Mouse (Mus musculus): ENCODE data around the gene Tmem121.

Tmem121 gene

GRCm38 (mm10) chr12:113193423-113193822, 7.7 kb downstream of the Tmem121 start:
- no peak for TF ChIP-seq GATA4 (IDR thresholded peaks at IDR 0.05; ENCODE audit: insufficient replicate concordance, low read length)

- TF ChIP-seq GATA4 (IDR thresholded peaks at IDR 0.05; ENCODE audit: insufficient replicate concordance, low read length), result no peak
Measured at GRCm38 (mm10) chr12:113201301-113201700, 15.6 kb downstream of the Tmem121 start.

GRCm38 (mm10) chr12:113202008-113202407, 16.3 kb downstream of the Tmem121 start:
- no peak for TF ChIP-seq GATA4 (IDR thresholded peaks at IDR 0.05; ENCODE audit: insufficient replicate concordance, low read length)

- no peak for TF ChIP-seq GATA4 (IDR thresholded peaks at IDR 0.05; ENCODE audit: insufficient replicate concordance, low read length)
Measured at GRCm38 (mm10) chr12:113203522-113203921, 17.8 kb downstream of the Tmem121 start.

- TF ChIP-seq GATA4 (IDR thresholded peaks at IDR 0.05; ENCODE audit: insufficient replicate concordance, low read length), result no peak
Measured at GRCm38 (mm10) chr12:113205251-113205942, 19.7 kb downstream of the Tmem121 start.

GRCm38 (mm10) chr12:113207737-113208136, 22.0 kb downstream of the Tmem121 start:
- no peak for TF ChIP-seq GATA4 (IDR thresholded peaks at IDR 0.05; ENCODE audit: insufficient replicate concordance, low read length)

- TF ChIP-seq GATA4 (IDR thresholded peaks at IDR 0.05; ENCODE audit: insufficient replicate concordance, low read length), result no peak
Measured at GRCm38 (mm10) chr12:113210586-113211378, 25.1 kb downstream of the Tmem121 start.

- no peak for TF ChIP-seq GATA4 (IDR thresholded peaks at IDR 0.05; ENCODE audit: insufficient replicate concordance, low read length)
Measured at GRCm38 (mm10) chr12:113211772-113212171, 26.0 kb downstream of the Tmem121 start.

- no peak for TF ChIP-seq GATA4 (IDR thresholded peaks at IDR 0.05; ENCODE audit: insufficient replicate concordance, low read length)
Measured at GRCm38 (mm10) chr12:113212326-113212924, 26.7 kb downstream of the Tmem121 start.

GRCm38 (mm10) chr12:113213226-113213625, 27.5 kb downstream of the Tmem121 start:
- no peak for TF ChIP-seq GATA4 (IDR thresholded peaks at IDR 0.05; ENCODE audit: insufficient replicate concordance, low read length)

- TF ChIP-seq GATA4 (IDR thresholded peaks at IDR 0.05; ENCODE audit: insufficient replicate concordance, low read length), result no peak
Measured at GRCm38 (mm10) chr12:113214072-113214808, 28.5 kb downstream of the Tmem121 start.

GRCm38 (mm10) chr12:113214972-113215666, 29.4 kb downstream of the Tmem121 start:
- TF ChIP-seq GATA4 (IDR thresholded peaks at IDR 0.05; ENCODE audit: insufficient replicate concordance, low read length), result no peak

GRCm38 (mm10) chr12:113215667-113216346, 30.1 kb downstream of the Tmem121 start:
- no peak for TF ChIP-seq GATA4 (IDR thresholded peaks at IDR 0.05; ENCODE audit: insufficient replicate concordance, low read length)
